Mouse (Mus musculus) stomach, postnatal 0 days (tissue): ENCODE data around the gene Kcnc3. TPM values are rescaled to one million over a fixed set of nuclear protein-coding genes. Genes with fewer than 3 reads are reported as not detected.

ENCODE experiments used
- ATAC-seq: fragments of 200-750 bp; cut with Nextera tagmentation; 2 replicates; pipeline ENCODE4 v1.8.0; 2017; ENCODE audit not compliant: low FRiP score, low TSS enrichment
- DNase-seq: peaks from one replicate; pipeline ENCODE4 v3.0.0-alpha.2; 2016; ENCODE audit warnings: low spot score
- H3K27ac ChIP-seq: fragments of 300-500 bp; sonication (generic); replicated peaks from 2 replicates; pipeline ENCODE4 v1.5.1; 2014; ENCODE audit warnings: mild to moderate bottlenecking, control low read depth
- H3K27me3 ChIP-seq: fragments of 300-500 bp; sonication (generic); 2 replicates; pipeline ENCODE4 v1.6.1; 2014; ENCODE audit warnings: low read length; ENCODE audit not compliant: control insufficient read depth, insufficient read depth
- H3K36me3 ChIP-seq: fragments of 300-500 bp; sonication (generic); 2 replicates; pipeline ENCODE4 v1.6.1; 2014; ENCODE audit warnings: low read length, mixed read lengths; ENCODE audit not compliant: control insufficient read depth, insufficient read depth
- H3K4me1 ChIP-seq: fragments of 300-500 bp; sonication (generic); replicated peaks from 2 replicates; pipeline ENCODE4 v1.6.1; 2014; ENCODE audit warnings: antibody characterized with exemption; ENCODE audit not compliant: control insufficient read depth, insufficient read depth
- H3K4me2 ChIP-seq: fragments of 300-500 bp; sonication (generic); replicated peaks from 2 replicates; pipeline ENCODE4 v1.6.1; 2014; ENCODE audit warnings: low read depth, mild to moderate bottlenecking, control low read depth, moderate library complexity
- H3K4me3 ChIP-seq: fragments of 300-500 bp; sonication (generic); 2 replicates; pipeline ENCODE4 v1.5.1; 2014; ENCODE audit warnings: low read depth, low read length, control low read depth
- H3K9ac ChIP-seq: fragments of 300-500 bp; sonication (generic); 2 replicates; pipeline ENCODE4 v1.6.1; 2014; ENCODE audit warnings: mild to moderate bottlenecking, low read length, control low read depth, mixed read lengths
- H3K9me3 ChIP-seq: fragments of 300-500 bp; sonication (generic); 2 replicates; pipeline ENCODE4 v1.6.1; 2016; ENCODE audit warnings: low read length; ENCODE audit not compliant: control insufficient read depth
- CTCF ChIP-seq: IDR thresholded peaks from 2 replicates; pipeline ENCODE4 v1.5.1; 2016; ENCODE audit warnings: antibody characterized with exemption, low read depth, mild to moderate bottlenecking, moderate library complexity
- EP300 ChIP-seq: optimal IDR thresholded peaks from 2 replicates; pipeline ENCODE3; 2016; ENCODE audit warnings: antibody characterized with exemption
- WGBS: fragments of 180-500 bp; shearing (Covaris S2); extraction: QIAGEN DNeasy Blood & Tissue Kit; methylation state at CpG from one replicate; pipeline ENCODE4 v1.1.7; 2014; 5-methylcytosine and 5-hydroxymethylcytosine counted together
- polyA plus RNA-seq: library from polyadenylated mRNA; unstranded; fragments of >200 nt; fragmentation: Nextera tagmentation; extraction: Ambion mirVana; gene quantifications from 2 replicates; pipeline ENCODE4 v1.2.1, GENCODE M21; 2015

Kcnc3 gene
- polyA plus RNA-seq, 1 experiment from 2014 or later = 0.10 TPM

DNA sequence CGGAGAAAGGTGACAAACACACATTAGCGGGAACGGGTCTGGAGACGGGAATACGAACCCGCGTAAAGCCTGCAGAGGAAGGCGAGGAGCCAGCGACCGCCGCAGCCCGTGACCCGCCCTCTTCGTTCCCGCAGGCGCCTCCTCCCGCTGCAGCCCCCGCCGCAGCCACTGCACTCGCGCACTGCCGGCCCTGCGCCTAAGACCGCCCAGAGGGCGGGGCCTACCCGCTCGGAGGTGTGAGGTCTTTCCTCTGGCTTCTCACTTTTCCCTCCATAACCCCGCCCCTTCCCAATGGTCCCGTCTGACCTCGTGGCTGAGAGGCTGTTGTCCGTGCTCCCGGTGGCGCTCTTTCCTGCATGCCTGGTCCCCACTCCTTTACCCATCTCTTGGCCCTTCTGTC lies 1.3 kb upstream of the Kcnc3 start:
- WGBS = 2% methylated on average over 30 of the region's 33 CpGs
- H3K27ac ChIP-seq = no peak overlapping the region
- peaks cover 25% of the 10 kb centered on the region for H3K27me3 ChIP-seq
- H3K4me1 ChIP-seq = peaks cover 5% of the 10 kb centered on the region
- peak overlapping the region; percentile 62 for H3K4me2 ChIP-seq
- no peaks in the 10 kb centered on the region for H3K9me3 ChIP-seq
- TF ChIP-seq CTCF (no peak), EP300 (no peak)
- DNase-seq (peak; percentile 79), ATAC-seq (0 out of 2 replicates have a peak, but pooled peaks have one; percentile 27)
- H3K9ac ChIP-seq = no peak overlapping the region
- no peaks in the 10 kb centered on the region for H3K36me3 ChIP-seq
- peak overlapping the region; percentile 34 for H3K4me3 ChIP-seq

GRCm38 (mm10) chr7:44589946-44590345 lies 518 bp upstream of the Kcnc3 start:
- TF ChIP-seq EP300 (no peak), CTCF (no peak)
- H3K4me3 ChIP-seq = no peak overlapping the region
- ATAC-seq = no peak
- no peak overlapping the region; the same call in 1 of the 2 replicates for H3K4me2 ChIP-seq
- no peak overlapping the region for H3K9ac ChIP-seq
- no peaks in the 10 kb centered on the region for H3K9me3 ChIP-seq
- H3K36me3 ChIP-seq = no peaks in the 10 kb centered on the region
- H3K27ac ChIP-seq = no peak overlapping the region
- 7% methylated on average over 13 of the region's 13 CpGs for WGBS
- peaks cover 25% of the 10 kb centered on the region for H3K27me3 ChIP-seq
- no peak for DNase-seq
- peaks cover 5% of the 10 kb centered on the region for H3K4me1 ChIP-seq

GRCm38 (mm10) chr7:44591348-44592116 lies 1.1 kb downstream of the Kcnc3 start:
- no peak overlapping the region for H3K27ac ChIP-seq
- H3K4me2 ChIP-seq = peak overlapping the region; percentile 90
- H3K9me3 ChIP-seq = no peaks in the 10 kb centered on the region
- no peaks in the 10 kb centered on the region for H3K36me3 ChIP-seq
- H3K9ac ChIP-seq = peak overlapping the region; percentile 38; the same call in 1 of the 2 replicates
- under 1% methylated on average over 58 of the region's 60 CpGs for WGBS
- no peak for DNase-seq
- no peak for ATAC-seq
- no peak for TF ChIP-seq EP300
- TF ChIP-seq CTCF = no peak
- peaks cover 25% of the 10 kb centered on the region for H3K27me3 ChIP-seq
- H3K4me3 ChIP-seq = peak overlapping the region; percentile 46
- peaks cover 5% of the 10 kb centered on the region for H3K4me1 ChIP-seq

DNA sequence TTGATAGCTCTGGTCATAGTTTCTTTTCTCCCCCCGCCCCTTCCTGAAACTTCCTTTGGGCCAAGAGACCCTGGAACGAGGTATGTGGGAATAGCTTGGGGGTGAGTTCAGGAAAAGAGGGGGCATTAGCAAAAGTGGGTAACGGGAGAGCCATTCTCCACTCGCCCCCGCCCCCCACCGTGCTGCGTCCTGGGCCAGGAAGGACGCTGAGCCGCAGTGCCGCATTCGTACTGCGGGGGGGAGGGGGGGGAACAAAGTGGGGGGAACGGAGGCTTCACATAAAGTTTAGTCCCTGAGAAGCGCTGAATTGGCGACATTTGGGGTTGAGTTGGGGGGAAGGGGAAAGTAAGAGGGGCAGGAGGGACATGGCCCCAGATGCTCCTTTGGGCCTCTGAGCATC lies 2.6 kb downstream of the Kcnc3 start:
- Histone ChIP-seq H3K27me3 (peaks cover 14% of the 10 kb centered on the region), H3K9ac (no peak overlapping the region), H3K9me3 (no peaks in the 10 kb centered on the region), H3K4me1 (peaks cover 5% of the 10 kb centered on the region), H3K36me3 (no peaks in the 10 kb centered on the region), H3K4me2 (no peak overlapping the region), H3K4me3 (no peak overlapping the region), H3K27ac (no peak overlapping the region)
- no peak for DNase-seq
- ATAC-seq = no peak
- 4% methylated on average over 15 of the region's 15 CpGs for WGBS
- TF ChIP-seq CTCF (no peak), EP300 (no peak)

- WGBS = 0% methylated on average over 19 of the region's 22 CpGs
- peaks cover 5% of the 10 kb centered on the region for H3K4me1 ChIP-seq
- H3K27me3 ChIP-seq = peaks cover 14% of the 10 kb centered on the region
- H3K4me2 ChIP-seq = no peak overlapping the region
- H3K36me3 ChIP-seq = no peaks in the 10 kb centered on the region
- TF ChIP-seq EP300 = no peak
- TF ChIP-seq CTCF = 0 out of 2 replicates have a peak, but pooled peaks have one; percentile 17
- no peak overlapping the region for H3K9ac ChIP-seq
- no peak overlapping the region for H3K27ac ChIP-seq
- no peak overlapping the region for H3K4me3 ChIP-seq
- ATAC-seq (peak; percentile 38), DNase-seq (peak; percentile 87)
- no peaks in the 10 kb centered on the region for H3K9me3 ChIP-seq
These were observed 3.3 kb downstream of the Kcnc3 start for GRCm38 (mm10) chr7:44593775-44594174.

DNA sequence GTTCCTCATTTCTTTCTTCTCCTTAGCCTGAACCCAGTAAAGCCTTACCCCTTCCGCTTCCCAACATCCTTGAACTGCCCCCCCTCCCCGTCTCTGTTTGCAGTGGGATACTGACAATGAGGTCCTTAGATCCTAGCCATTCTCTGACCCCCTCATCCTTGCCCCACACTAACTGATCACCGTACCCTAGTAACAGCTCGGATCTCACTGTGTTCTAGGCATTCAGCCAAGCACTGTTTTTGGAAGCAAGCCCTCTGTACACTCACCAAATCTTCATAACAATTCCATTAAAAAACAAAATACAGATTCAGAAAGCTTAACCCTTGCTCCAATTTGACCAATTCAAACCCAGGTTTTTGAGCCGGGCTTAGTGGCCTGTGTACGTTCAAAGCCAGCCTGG lies 3.8 kb downstream of the Kcnc3 start:
- Histone ChIP-seq H3K9me3 (no peaks in the 10 kb centered on the region), H3K27ac (no peak overlapping the region), H3K27me3 (peaks cover 14% of the 10 kb centered on the region), H3K9ac (no peak overlapping the region), H3K36me3 (no peaks in the 10 kb centered on the region), H3K4me2 (no peak overlapping the region), H3K4me3 (no peak overlapping the region), H3K4me1 (peaks cover 5% of the 10 kb centered on the region)
- DNase-seq (no peak), ATAC-seq (no peak)
- 49% methylated on average over 6 of the region's 6 CpGs for WGBS
- TF ChIP-seq EP300 (no peak), CTCF (no peak)
